Mouse (Mus musculus): ENCODE measurements around the gene Gm10142.
A peak's percentile ranks its signal among the peaks of the same experiment; 100 is the strongest.
"Not testable (repeated sequence)": the region's sequence is repeated elsewhere in the genome, so short reads cannot be mapped to it uniquely, and the experiment has no call there.

Gm10142 gene

DNA sequence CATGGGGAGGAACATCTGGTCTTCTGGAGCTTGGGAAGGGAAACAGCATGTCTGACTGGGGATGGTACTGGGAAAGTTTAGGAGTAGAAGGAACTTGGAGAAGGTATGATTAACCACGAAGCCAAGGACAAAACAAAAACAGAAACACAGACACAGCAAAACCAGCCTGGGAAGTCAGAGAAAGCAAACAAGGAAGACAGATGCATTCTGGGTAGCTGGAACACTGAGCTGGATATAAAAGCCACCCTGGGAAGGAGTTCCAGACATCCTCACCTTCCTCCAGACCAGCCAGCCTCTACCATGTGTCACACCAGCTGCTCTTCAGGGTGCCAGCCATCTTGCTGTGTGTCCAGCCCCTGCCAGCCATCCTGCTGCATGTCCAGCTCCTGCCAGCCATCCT is at the start of gene Gm10142:
Gm10142 (plus strand) TSS at position 301 of the 400 bp plus-strand sequence.
- DNase-seq = no peak

DNA sequence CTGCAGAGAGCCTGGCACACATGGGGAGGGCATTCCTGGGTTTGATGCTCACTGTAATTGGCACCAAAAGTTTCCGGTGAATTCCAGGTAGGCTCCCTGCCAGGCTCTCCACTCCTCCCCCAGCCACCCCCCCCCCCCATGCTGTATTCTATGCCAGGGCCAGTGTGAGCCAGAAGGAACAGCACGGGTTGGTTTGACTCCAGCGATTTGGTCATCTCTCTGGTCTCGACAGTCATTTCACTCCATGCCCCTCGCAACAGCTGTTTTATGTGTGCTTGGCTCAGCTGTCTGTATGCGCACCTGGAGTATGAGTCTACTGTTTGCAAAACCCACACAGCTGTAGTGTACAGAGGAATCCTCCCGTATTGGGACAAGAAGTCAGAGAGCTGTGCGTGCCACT is 49.3 kb upstream of the Gm10142 start:
- DNase-seq = no peak

DNA sequence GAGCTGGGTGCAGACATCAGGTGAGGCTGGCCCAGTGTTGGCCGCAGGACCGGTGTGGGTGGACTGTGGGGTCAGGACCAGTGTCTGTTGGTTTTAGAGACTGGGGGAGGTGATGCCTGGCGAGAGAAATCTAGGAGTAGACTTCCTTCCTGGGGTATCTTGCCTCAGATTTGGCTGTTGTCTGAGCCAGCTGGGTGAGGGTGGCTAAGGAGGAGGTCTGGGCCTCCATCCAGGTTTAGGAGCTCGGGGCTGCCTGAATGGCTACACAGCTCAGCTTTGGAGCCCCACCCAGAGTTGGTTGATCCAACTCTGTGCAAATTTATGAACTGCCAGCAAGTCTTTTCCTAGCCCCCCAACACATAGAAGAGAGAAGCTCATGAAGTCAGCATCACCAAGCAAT is 48.2 kb upstream of the Gm10142 start:
- no peak for DNase-seq

- DNase-seq = no peak
Observed at GRCm38 (mm10) chr10:77670710-77671109, 44.9 kb upstream of the Gm10142 start.

DNA sequence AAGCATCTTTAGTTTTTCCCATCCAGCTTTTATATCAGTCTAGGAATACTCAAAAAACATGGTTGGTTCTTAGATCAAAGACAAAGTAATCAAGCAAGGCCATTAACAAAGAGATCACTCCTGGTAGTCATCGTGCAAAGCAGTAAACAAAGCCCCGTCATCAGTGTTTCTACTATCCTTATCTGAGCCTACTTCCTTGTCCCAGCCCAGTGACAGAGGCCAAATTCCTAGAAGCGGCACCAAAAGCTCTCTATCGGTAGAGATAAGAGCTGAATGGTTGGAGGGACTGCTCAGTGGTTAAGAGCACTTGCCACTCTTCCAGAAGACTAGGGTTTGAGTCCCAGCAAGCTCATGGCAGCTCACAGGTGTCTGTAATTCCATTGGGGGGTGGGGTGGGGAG is 44.1 kb upstream of the Gm10142 start:
- DNase-seq = no peak

- peak; percentile 73 to 80 for DNase-seq
Observed at GRCm38 (mm10) chr10:77673765-77674164, 41.8 kb upstream of the Gm10142 start.

DNA sequence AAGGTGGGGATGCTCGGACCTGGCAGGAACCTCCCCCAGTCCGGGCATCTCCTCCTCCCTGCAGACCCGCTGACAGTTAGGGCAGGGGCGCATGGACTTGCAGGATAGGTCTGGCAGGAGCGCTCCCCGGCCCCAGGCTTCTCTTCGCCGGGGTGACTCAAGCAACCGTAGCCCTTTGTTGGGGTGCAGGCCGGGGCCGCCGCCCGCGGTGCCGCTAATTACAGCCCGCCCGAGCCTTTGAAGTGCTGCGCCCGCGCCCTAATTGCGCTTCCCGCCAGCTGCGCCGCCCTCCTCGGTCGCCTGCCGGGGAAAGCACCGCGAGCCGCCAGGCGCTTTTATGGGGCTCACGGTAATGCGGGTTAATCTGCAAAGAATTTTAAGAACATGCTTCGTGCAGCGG is 38.0 kb upstream of the Gm10142 start:
- peak; percentile 54 to 57 for DNase-seq

GRCm38 (mm10) chr10:77682994-77683393 is 32.6 kb upstream of the Gm10142 start:
- no peak for DNase-seq

DNA sequence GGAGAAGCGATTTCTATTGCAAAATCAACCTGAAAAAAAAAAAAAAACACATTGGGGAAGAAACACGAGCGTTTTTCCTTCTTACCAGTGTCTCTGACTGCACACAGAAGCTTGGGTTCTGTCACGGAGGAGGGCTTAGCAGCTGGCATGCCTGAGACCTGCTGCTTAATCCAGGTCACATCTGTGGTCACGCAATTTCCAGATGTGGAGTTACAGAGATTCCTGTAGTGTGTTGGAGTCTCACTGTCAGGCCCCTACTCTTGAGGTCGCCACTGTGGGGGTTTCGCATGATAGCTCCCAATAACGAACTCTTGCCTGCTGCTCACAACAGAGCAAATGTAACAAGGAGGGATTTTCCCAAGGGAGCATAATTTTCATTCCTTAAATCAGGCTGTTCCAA is 31.4 kb upstream of the Gm10142 start:
- DNase-seq = no peak

GRCm38 (mm10) chr10:77685895-77686664 is 29.5 kb upstream of the Gm10142 start, which contains the start of gene Tspear:
Gene Tspear (plus strand): TSS chr10:77686569.
- DNase-seq = no peak

DNA sequence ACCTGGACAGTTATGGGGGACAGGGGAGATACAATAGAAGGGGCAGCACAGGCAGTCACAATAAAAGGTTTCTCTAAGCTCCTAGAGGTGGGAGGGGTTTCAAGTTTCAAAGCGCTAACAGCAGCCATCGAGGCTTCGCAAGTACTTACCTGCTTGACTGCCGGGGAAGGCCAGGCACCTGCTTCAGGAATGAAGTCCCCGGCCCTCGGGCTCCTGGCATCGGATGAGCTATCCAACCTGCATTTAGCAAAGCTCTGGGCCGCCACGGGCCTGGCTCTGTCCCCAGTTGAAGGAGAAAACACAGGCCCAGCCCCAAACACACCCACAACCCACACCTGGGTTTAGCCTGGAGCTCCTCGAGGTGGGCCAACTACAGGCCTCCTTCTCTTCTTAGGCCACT is 28.6 kb upstream of the Gm10142 start:
- no peak for DNase-seq

GRCm38 (mm10) chr10:77690356-77690807 is 25.2 kb upstream of the Gm10142 start, which contains the start of gene Gm19402:
Gene Gm19402 (minus strand): TSS chr10:77690757.
- not testable (repeated sequence) for DNase-seq

DNA sequence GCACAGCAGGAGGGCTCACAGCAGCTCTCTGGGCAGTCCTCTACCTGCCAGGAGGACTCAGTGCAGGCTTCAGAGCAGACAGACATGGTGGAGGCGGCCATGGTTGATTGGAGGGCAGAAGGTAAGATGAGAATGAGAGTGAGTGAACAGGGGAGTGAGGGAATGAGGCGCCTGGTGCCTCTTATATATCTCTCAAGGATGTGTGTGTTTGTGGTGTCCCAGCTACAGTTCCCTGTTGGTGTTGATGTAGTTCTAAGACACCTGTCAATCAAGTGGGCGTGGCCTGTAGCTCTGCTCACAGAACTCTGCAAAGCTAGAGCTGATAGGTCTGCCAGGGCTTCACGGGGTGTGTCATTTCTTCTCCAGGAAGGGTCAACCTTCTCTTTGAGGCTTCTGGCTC is 18.5 kb upstream of the Gm10142 start, which contains the start of gene Gm9508:
Gm9508 (minus strand) TSS at position 101 of the 400 bp plus-strand sequence.
- no peak for DNase-seq

DNA sequence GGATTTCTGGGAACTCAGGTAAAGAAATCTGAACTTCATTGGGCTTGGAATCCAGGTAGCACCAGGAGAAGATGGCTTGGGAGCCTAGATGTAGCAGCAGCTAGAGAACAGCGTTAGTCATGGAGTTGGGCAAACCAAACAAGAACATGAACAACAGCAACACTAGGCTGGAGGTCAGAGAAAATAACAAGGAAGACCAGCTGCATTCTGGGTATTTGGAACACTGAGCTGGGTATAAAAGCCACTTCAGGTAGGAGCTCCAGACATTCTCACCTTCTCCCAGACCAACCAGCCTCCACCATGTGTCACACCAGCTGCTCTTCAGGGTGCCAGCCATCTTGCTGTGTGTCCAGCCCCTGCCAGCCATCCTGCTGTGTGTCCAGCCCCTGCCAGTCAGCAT is 9.3 kb upstream of the Gm10142 start, which contains the start of gene Gm10272:
Gm10272 (plus strand) TSS at position 301 of the 400 bp plus-strand sequence.
- DNase-seq = no peak

- DNase-seq = no peak
Observed at GRCm38 (mm10) chr10:77709831-77710230, 5.8 kb upstream of the Gm10142 start.

DNA sequence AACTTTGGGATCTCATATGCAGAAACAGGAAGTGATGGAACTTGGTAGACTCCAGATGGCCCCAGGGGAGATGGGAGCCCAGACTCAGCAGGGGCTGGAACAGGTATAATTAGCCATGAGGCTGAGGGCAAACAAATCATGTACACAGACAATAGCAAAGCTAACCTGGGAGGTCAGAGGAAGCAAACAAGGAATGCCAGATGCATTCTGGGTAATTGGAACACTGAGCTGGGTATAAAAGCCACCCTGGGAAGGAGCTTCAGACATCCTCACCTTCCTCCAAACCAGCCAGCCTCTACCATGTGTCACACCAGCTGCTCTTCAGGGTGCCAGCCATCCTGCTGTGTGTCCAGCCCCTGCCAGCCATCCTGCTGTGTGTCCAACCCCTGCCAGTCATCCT is 4.5 kb upstream of the Gm10142 start, which contains the start of gene Gm10024:
Gm10024 (plus strand) TSS at position 301 of the 400 bp plus-strand sequence.
- DNase-seq = not testable (repeated sequence)

DNA sequence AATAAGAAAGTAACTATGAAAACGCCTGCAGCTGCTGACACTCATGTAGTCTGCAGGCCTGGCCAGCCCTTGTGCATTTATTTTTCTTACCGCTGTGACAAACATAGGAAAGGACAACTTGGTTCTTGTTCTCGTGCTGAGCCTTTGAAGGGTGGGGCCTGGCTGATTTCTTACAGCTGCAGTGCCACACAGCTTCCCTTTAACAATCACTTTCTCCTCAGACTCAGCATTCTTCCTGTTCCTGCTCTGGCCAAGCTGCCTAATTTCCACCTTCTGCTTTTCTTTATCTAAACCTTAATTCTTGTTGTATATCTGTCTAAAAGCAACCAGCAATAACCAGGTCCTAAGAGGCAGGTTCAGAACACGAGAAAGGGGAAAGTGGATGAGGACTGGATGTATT is 1.9 kb upstream of the Gm10142 start:
- DNase-seq = no peak

DNA sequence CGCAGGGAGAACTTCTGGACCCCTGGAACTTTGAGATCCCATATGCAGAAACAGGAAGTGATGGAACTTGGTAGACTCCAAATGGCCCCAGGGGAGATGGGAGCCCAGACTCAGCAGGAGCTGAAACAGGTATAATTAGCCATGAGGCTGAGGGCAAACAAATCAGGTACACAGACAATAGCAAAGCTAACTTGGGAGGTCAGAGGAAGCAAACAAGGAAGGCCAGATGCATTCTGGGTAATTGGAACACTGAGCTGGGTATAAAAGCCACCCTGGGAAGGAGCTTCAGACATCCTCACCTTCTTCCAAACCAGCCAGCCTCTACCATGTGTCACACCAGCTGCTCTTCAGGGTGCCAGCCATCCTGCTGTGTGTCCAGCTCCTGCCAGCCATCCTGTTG is 4.7 kb downstream of the Gm10142 start, which contains the start of gene Krtap12-1:
Krtap12-1 (plus strand) TSS at position 301 of the 400 bp plus-strand sequence.
- DNase-seq = not testable (repeated sequence)

- no peak for DNase-seq
Observed at GRCm38 (mm10) chr10:77724855-77725254, 9.2 kb downstream of the Gm10142 start.

DNA sequence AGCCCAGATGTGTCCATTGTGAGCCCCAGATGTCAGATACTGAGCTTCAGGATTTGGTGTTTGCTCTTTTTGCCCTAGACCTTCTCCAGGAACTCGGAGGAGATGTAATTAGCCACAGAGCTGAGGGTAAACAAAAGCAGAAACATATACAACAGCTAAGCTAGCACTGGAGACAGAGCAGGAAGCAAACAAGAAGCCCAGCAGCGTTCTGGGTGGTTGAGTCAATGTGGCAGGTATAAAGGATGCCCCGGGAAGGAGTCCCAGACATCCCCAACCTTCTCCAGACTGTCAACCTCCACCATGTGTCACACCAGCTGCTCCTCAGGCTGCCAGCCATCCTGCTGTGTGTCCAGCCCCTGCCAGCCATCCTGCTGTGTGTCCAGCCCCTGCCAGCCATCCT is 10.6 kb downstream of the Gm10142 start, which contains the start of gene Gm10100:
Gm10100 (plus strand) TSS at position 301 of the 400 bp plus-strand sequence.
- no peak for DNase-seq

GRCm38 (mm10) chr10:77728280-77728679 is 12.7 kb downstream of the Gm10142 start:
- DNase-seq = no peak

DNA sequence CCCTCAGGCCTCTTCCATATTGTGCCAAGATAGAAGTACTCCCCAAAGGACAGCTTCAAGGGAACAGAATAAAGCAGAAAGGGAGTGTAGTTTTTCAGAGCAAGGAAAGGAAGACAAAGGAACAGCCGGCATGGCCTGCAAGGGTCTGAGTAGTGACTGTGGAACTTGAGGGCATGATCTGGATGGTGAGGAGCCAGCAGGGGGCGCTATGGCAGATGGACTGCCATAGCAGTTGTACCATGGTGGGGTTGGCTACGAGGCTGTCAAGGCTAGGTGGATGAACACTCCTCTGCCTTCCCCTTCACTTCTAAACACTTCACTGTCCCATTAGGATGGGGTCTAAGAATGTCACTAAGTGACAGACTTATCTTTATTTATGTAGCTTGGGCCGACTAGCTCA is 13.6 kb downstream of the Gm10142 start:
- DNase-seq = peak; percentile 35 to 40

DNA sequence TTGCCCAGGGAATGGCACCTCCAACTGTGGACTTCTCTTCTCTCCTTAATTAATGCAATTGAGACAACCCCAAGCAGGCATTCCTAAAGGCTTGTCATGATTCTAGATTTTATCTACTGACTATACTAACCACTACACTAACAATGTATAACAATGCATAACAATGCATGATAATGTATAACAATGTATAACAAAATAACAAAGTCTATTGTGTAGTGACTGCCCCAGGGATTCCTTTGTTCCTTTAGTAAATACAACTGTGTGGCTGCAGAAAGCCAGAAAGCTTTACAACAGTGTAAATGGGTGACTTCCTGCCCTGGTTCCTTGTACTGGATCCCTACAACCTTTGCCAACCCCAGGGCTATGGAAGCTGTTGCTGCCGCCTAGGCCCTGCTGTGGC is 20.3 kb downstream of the Gm10142 start:
- DNase-seq = no peak

DNA sequence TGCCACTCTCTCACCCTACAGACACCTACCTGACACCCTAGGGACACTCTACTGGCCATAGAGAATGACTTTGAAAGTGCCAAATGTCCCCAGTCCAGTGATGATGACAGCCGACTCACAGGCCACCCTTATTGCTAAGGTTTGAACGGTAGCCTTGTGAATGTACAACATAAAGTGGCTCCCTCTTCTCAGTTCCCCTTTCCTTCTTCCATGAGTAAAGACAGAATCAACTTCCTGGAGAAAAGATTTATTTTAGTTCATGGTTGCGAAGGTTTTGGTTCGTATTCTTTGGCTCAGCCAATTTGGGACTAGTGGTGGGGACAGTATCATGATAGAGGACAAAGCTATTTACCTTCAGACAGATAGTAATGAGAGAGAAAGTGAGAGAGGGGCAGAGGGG is 23.3 kb downstream of the Gm10142 start:
- no peak for DNase-seq
